Mouse (Mus musculus): ENCODE data around the gene Cyp4a14. TPM values are rescaled to one million over a fixed set of nuclear protein-coding genes. Genes with fewer than 3 reads are reported as not detected.

Cyp4a14 gene
- polyA plus RNA-seq (2014; fragmentation: Illumina TruSeq; extraction: RNeasy Lipid Tissue Mini Kit (QIAGEN cat#74804); ENCODE audit: low replicate concordance) = not detected

GRCm38 (mm10) chr4:115496001-115496400, at the start of gene Cyp4a14:
Gene Cyp4a14 (minus strand): TSS chr4:115496142.

DNA sequence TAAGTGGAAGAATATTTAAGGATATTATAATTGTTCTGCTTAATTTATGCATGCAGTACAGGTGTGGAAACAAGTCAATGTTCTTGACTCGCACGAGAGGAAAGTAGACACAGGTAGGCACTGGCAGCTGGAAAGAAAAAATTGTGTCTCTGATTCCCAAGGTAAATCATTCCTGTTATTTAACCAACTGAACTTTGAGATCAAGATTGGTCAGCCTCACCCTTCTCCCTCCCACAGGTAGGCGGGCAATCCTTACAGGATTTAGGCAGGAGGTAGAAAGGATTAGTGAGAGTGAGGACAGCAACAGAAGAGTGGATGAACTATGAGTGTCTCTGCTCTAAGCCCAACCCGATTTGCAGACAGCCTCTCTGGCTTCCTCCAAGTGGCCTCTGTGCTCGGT, 22.1 kb upstream of the Cyp4a14 start, which contains the start of gene Cyp4a10:
TSS of gene Cyp4a10 (plus strand) at position 265 of the 400 bp plus-strand sequence.

GRCm38 (mm10) chr4:115452304-115452703, 43.6 kb downstream of the Cyp4a14 start, which contains the start of gene Cyp4a30b:
Gene Cyp4a30b (plus strand): TSS chr4:115452604.

Other genes starting within 250 kb of the Cyp4a14 start
- gene Cyp4a12a, start 197.1 kb downstream of the Cyp4a14 start, polyA plus RNA-seq (2014; fragmentation: Illumina TruSeq; extraction: RNeasy Lipid Tissue Mini Kit (QIAGEN cat#74804); ENCODE audit: low replicate concordance) = not detected
- not detected for gene Cyp4a12b, start 84.5 kb downstream of the Cyp4a14 start, polyA plus RNA-seq (2014; fragmentation: Illumina TruSeq; extraction: RNeasy Lipid Tissue Mini Kit (QIAGEN cat#74804); ENCODE audit: low replicate concordance)
- gene Cyp4a30b, start 43.5 kb downstream of the Cyp4a14 start, polyA plus RNA-seq (2014; fragmentation: Illumina TruSeq; extraction: RNeasy Lipid Tissue Mini Kit (QIAGEN cat#74804); ENCODE audit: low replicate concordance) = not detected
- gene Cyp4a10, start 22.1 kb upstream of the Cyp4a14 start, polyA plus RNA-seq (2014; fragmentation: Illumina TruSeq; extraction: RNeasy Lipid Tissue Mini Kit (QIAGEN cat#74804); ENCODE audit: low replicate concordance) = 16.8 TPM
- 0.19 TPM for gene Cyp4a31, start 67.5 kb upstream of the Cyp4a14 start, polyA plus RNA-seq (2014; fragmentation: Illumina TruSeq; extraction: RNeasy Lipid Tissue Mini Kit (QIAGEN cat#74804); ENCODE audit: low replicate concordance)
- gene Cyp4a32, start 104.8 kb upstream of the Cyp4a14 start, polyA plus RNA-seq (2014; fragmentation: Illumina TruSeq; extraction: RNeasy Lipid Tissue Mini Kit (QIAGEN cat#74804); ENCODE audit: low replicate concordance) = 0.71 TPM
- 99.5 TPM for gene Cyp4b1, start 151.6 kb upstream of the Cyp4a14 start, polyA plus RNA-seq (2014; fragmentation: Illumina TruSeq; extraction: RNeasy Lipid Tissue Mini Kit (QIAGEN cat#74804); ENCODE audit: low replicate concordance)
- gene Efcab14, start 241.6 kb upstream of the Cyp4a14 start, polyA plus RNA-seq (2014; fragmentation: Illumina TruSeq; extraction: RNeasy Lipid Tissue Mini Kit (QIAGEN cat#74804); ENCODE audit: low replicate concordance) = 103 TPM

Measured in small intestine, adult 10 weeks (tissue).